Mouse (Mus musculus): ENCODE data around the gene Rad9b.

DNA sequence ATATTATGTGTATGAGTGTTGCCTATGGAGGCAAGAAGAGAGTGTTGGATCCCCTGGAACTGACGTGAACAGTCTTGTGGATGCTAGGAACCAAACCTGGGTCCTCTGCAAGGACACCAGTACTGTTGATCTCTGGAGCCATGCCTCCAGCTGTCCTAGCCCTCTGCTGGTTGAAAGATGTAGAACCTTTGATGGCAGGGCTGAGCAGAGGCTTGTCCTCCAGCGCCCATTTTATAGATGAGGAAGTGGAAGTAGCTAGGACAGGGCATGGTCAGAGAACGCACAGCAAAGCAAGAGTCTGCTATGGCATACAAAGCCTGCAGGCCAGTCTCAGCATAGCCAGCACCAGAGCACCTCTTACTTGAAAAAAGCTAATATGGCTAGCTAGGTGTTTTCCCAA lies 35.9 kb downstream of the Rad9b start:
- TF ChIP-seq CTCF (IDR thresholded peaks at IDR 0.05; ENCODE audit: insufficient read depth, low read depth, low read length) (no peak), POLR2A (IDR thresholded peaks at IDR 0.05; ENCODE audit: insufficient read depth, low read depth, low read length) (no peak)
